Mouse (Mus musculus) stomach, embryonic 16.5 days (tissue): ENCODE data around the gene Flt3l. TPM values are rescaled to one million over a fixed set of nuclear protein-coding genes. Genes with fewer than 3 reads are reported as not detected.
"Not testable (repeated sequence)": the region's sequence is repeated elsewhere in the genome, so short reads cannot be mapped to it uniquely, and the experiment has no call there.

Source experiments
- ATAC-seq: fragments of 200-750 bp; cut with Nextera tagmentation; 2 replicates; pipeline ENCODE4 v1.8.0; 2017; ENCODE audit warnings: moderate number of reproducible peaks, moderate TSS enrichment; ENCODE audit not compliant: insufficient read depth, low FRiP score
- H3K27ac ChIP-seq: fragments of 300-500 bp; sonication (generic); 2 replicates; pipeline ENCODE4 v1.5.1; 2014; ENCODE audit warnings: low read length
- H3K27me3 ChIP-seq: fragments of 300-500 bp; sonication (generic); 2 replicates; pipeline ENCODE4 v1.6.1; 2014; ENCODE audit warnings: low read length, control low read depth, mixed read lengths; ENCODE audit not compliant: control insufficient read depth, insufficient read depth
- H3K36me3 ChIP-seq: fragments of 300-500 bp; sonication (generic); 2 replicates; pipeline ENCODE4 v1.6.1; 2014; ENCODE audit warnings: low read length; ENCODE audit not compliant: control insufficient read depth, insufficient read depth
- H3K4me1 ChIP-seq: fragments of 300-500 bp; sonication (generic); 2 replicates; pipeline ENCODE4 v1.6.1; 2014; ENCODE audit warnings: low read length, control low read depth, mixed read lengths; ENCODE audit not compliant: control insufficient read depth, insufficient read depth
- H3K4me2 ChIP-seq: fragments of 300-500 bp; sonication (generic); 2 replicates; pipeline ENCODE4 v1.6.1; 2014; ENCODE audit warnings: low read depth, low read length, mixed read lengths
- H3K4me3 ChIP-seq: fragments of 300-500 bp; sonication (generic); replicated peaks from 2 replicates; pipeline ENCODE4 v1.5.1; 2014; ENCODE audit warnings: mild to moderate bottlenecking, low read length
- H3K9ac ChIP-seq: fragments of 300-500 bp; sonication (generic); 2 replicates; pipeline ENCODE4 v1.6.1; 2014; ENCODE audit warnings: low read length
- H3K9me3 ChIP-seq: fragments of 300-500 bp; sonication (generic); replicated peaks from 2 replicates; pipeline ENCODE4 v1.6.1; 2016; ENCODE audit warnings: low read length, control low read depth; ENCODE audit not compliant: control insufficient read depth
- WGBS: fragments of 180-500 bp; shearing (Covaris S2); extraction: QIAGEN DNeasy Blood & Tissue Kit; methylation state at CpG from one replicate; pipeline ENCODE4 v1.1.7; 2014; 5-methylcytosine and 5-hydroxymethylcytosine counted together
- polyA plus RNA-seq: library from polyadenylated mRNA; unstranded; fragments of >200 nt; fragmentation: Nextera tagmentation; extraction: Ambion mirVana; gene quantifications from 2 replicates; pipeline ENCODE4 v1.2.1, GENCODE M21; 2015

The Flt3l gene
- polyA plus RNA-seq, 1 experiment from 2014 or later: 2.8 TPM

DNA sequence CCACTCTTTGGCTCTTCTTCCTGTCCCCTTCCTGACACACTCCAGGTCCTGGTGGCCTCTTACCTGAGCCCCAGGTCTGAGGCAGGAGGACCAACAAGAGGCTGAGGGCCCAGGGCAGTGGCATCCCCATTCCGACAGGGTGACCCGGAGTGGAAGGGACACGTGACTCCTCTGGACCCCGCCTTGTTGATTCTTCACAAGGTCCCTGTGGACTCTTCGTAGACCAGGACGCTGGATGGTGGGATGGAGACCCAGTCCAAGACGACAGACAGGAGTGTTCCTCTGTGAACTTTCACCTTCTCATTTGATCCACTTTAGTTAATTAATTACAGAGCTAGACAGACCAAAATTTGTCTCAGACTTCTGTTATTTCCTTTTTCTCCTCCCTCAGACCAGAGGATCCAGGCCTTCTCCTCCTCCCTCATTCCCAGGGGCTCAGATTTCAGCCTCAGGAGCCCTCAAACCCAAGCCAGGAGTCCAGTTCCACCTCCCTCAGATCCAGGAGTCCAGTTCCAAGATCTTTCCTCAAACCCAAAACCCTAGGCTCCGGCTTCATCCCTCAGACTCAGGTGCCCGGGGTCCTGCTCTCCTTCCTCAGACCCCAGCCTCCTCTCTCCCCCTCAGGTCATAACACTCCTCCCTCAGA, 33.2 kb downstream of the Flt3l start:
- Histone ChIP-seq H3K9me3 (no peaks in the 10 kb centered on the region), H3K4me3 (peak overlapping the region; percentile 51), H3K27ac (peak overlapping the region; percentile 93), H3K9ac (peak overlapping the region; percentile 80), H3K4me1 (peaks cover 16% of the 10 kb centered on the region; the same call in 1 of the 2 replicates), H3K27me3 (no peaks in the 10 kb centered on the region), H3K4me2 (peak overlapping the region; percentile 60), H3K36me3 (no peaks in the 10 kb centered on the region)
- 41% methylated on average over 9 of the region's 9 CpGs for WGBS
- ATAC-seq: no peak; the same call in 1 of the 2 replicates

DNA sequence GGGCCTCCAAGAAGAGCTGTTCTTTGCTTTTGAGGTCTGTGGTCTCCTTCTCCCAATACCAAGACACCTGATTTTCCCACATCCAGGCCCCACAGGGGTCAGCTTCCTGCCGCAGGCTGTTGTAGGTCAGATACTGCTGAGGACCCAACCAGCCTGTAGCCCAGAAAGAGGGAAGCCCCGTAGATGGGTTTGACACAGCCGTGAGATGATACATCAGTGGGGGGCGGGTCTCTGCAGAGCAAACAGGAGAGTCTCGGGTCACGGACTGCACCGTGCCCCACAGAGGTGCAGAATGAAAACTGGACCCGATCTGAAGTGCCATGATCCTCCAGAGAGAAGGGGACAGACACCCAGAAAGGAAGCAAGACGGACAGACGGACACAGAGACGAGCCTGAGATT, 33.8 kb downstream of the Flt3l start:
- WGBS: 79% methylated on average over 11 of the region's 11 CpGs
- no peaks in the 10 kb centered on the region for H3K27me3 ChIP-seq
- no peak for ATAC-seq
- H3K4me2 ChIP-seq: peak overlapping the region; percentile 60
- H3K27ac ChIP-seq: no peak overlapping the region
- H3K4me1 ChIP-seq: peaks cover 16% of the 10 kb centered on the region; the same call in 1 of the 2 replicates
- H3K4me3 ChIP-seq: peak overlapping the region; percentile 51
- H3K9me3 ChIP-seq: no peaks in the 10 kb centered on the region
- no peaks in the 10 kb centered on the region for H3K36me3 ChIP-seq
- H3K9ac ChIP-seq: peak overlapping the region; percentile 80; the same call in 1 of the 2 replicates

DNA sequence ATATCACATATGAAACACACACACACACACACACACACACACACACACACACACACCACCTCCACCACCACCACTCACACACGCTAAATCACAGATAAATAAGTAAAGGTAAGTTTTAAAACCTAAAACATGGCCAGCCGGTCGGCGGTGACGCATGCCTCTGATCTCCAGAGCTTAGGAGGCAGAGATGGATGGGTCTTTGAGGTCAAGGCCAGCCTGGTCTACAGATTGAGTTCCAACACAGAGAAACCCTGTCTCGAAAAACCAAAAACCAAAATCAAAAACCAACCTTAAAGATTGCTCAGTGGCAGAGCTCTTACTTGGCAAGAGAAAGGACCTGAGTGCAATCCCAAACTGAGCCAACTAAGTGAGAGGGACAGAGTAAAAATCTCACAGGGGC, 36.2 kb downstream of the Flt3l start:
- no peak overlapping the region for H3K27ac ChIP-seq
- H3K9me3 ChIP-seq: no peaks in the 10 kb centered on the region
- H3K27me3 ChIP-seq: no peaks in the 10 kb centered on the region
- peaks cover 16% of the 10 kb centered on the region; the same call in 1 of the 2 replicates for H3K4me1 ChIP-seq
- WGBS: 76% methylated on average over 6 of the region's 6 CpGs
- H3K4me3 ChIP-seq: no peak overlapping the region
- H3K4me2 ChIP-seq: no peak overlapping the region
- no peak for ATAC-seq
- no peaks in the 10 kb centered on the region for H3K36me3 ChIP-seq
- no peak overlapping the region for H3K9ac ChIP-seq

DNA sequence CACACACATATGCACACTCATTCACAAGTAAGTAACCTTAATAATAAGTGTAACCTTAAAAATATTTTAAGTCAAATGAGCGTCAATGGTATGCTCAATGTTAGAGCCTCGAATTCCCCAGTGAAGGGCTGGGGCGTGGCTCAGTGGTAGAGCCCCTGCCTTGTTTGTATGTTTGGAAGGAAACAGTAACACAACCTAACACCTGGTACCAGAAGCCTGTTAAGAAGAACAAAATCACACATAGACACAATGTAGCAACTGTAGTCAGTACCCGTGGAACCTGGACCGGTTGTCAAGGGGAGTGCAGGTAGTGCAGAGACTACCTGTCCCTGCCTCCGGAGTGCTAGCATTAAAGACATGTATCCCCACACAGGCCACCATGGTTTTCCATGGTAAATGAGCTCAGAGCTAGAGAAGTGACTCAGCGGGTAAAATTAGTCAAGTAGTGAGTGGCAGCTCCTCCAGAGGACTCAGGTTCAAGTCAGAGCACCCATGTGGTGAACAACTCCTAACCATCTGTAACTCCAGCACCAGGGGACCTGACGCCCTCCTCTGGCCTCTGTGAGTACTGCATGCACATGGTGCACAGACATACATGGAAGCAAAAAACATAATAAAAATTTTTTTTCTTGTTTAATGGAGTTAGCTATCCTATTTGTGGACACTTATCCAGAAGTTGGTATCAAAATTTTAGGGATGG, 37.5 kb downstream of the Flt3l start:
- H3K9ac ChIP-seq: no peak overlapping the region
- no peaks in the 10 kb centered on the region for H3K27me3 ChIP-seq
- no peak overlapping the region for H3K27ac ChIP-seq
- no peaks in the 10 kb centered on the region for H3K36me3 ChIP-seq
- 89% methylated on average over 8 of the region's 8 CpGs for WGBS
- H3K4me3 ChIP-seq: no peak overlapping the region
- no peaks in the 10 kb centered on the region for H3K9me3 ChIP-seq
- no peak for ATAC-seq
- 0 out of 2 replicates have a peak, but pooled peaks cover 11% of the 10 kb centered on the region for H3K4me1 ChIP-seq
- H3K4me2 ChIP-seq: no peak overlapping the region

DNA sequence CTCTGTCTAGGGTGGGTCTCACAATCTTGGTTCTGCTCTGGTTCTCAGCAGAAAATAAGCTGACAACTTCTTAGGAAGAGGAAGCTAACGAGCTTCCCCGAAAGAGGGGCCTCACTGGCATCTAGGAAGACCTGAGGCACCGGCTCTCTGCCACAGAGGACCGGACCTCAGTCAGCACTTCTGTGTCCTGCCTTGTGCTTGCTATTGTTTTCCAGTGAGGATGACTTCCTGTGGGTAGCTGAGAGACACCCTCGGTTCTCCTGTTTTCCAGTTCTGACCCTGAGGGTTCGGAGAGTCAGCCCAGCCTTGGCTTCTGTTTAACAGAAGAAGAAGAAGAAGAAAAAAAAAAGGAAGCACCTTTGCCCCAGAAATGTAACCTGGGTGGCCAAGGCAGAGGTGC, 38.8 kb downstream of the Flt3l start:
- Histone ChIP-seq H3K4me3 (no peak overlapping the region), H3K27me3 (no peaks in the 10 kb centered on the region), H3K36me3 (no peaks in the 10 kb centered on the region), H3K4me2 (no peak overlapping the region), H3K9ac (no peak overlapping the region), H3K9me3 (no peaks in the 10 kb centered on the region), H3K4me1 (peaks cover 15% of the 10 kb centered on the region), H3K27ac (no peak overlapping the region)
- WGBS: 55% methylated on average over 6 of the region's 6 CpGs
- ATAC-seq: no peak

DNA sequence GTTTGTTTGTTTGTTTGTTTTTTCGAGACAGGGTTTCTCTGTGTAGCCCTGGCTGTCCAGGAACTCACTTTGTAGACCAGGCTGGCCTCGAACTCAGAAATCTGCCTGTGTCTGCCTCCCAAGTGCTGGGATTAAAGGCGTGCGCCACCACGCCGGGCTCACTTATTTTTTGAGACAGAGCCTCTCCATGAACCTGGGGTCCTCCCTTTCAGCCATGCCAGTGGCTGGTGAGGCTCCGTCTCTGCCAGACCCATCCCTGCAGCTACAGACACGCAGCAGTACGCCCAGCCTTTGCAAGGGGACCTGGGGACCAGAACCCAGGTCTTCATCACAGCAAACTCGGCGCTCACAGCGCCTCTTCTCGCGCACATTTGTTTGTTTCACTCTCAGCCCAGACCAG, 40.3 kb downstream of the Flt3l start:
- H3K9me3 ChIP-seq, H3K4me2 ChIP-seq, H3K4me1 ChIP-seq, H3K27ac ChIP-seq, H3K4me3 ChIP-seq, H3K9ac ChIP-seq, ATAC-seq, H3K27me3 ChIP-seq, H3K36me3 ChIP-seq: not testable (repeated sequence)
- WGBS: 94% methylated on average over 14 of the region's 14 CpGs

DNA sequence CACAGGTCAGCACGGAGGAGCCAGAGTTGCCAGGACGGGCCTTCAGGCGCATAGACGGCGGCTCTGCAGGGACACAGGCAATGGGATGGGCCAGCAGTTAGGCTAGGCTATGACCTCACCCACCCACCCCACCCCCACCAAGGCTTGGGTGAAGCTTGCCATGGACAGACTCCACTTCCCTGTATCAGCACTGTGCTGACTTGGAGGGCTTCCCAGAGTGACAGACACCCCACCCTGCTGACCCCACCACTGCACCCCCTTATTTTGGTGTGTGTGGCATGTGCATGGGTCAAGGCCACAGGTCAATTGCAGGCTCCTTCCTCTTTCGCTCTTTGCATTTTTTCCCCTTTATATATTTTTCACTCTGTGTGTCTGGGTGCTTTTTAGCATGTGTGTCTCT, 40.9 kb downstream of the Flt3l start:
- Histone ChIP-seq H3K9ac (no peak overlapping the region), H3K27ac (no peak overlapping the region), H3K9me3 (no peaks in the 10 kb centered on the region), H3K36me3 (no peaks in the 10 kb centered on the region), H3K27me3 (no peaks in the 10 kb centered on the region), H3K4me1 (peaks cover 8% of the 10 kb centered on the region), H3K4me2 (no peak overlapping the region), H3K4me3 (no peak overlapping the region)
- WGBS: 76% methylated on average over 6 of the region's 6 CpGs
- ATAC-seq: no peak

DNA sequence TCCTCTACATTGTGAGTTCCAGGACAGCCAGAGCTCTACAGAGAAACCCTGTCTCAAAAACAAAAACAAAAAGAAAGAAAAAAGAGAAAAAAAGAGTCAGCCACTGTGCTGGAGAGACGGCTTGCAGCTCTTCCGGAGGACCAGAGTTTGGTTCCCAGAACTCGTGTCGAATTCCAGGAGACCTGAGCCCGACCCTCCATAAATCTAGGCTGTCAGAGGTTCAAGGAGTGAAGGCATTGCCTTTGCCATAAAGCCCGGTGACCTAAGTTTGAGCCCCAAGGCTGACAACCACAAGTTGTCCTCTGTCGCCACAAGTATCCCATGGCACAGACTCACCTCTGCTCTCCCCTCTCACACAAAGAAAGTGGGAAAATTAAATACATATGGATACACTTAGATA, 42.1 kb downstream of the Flt3l start:
- H3K4me3 ChIP-seq: no peak overlapping the region
- H3K27me3 ChIP-seq: no peaks in the 10 kb centered on the region
- WGBS: 36% methylated on average over 7 of the region's 7 CpGs
- H3K9ac ChIP-seq: no peak overlapping the region
- no peak overlapping the region for H3K4me2 ChIP-seq
- no peak for ATAC-seq
- H3K36me3 ChIP-seq: no peaks in the 10 kb centered on the region
- peaks cover 8% of the 10 kb centered on the region for H3K4me1 ChIP-seq
- no peaks in the 10 kb centered on the region for H3K9me3 ChIP-seq
- no peak overlapping the region for H3K27ac ChIP-seq

DNA sequence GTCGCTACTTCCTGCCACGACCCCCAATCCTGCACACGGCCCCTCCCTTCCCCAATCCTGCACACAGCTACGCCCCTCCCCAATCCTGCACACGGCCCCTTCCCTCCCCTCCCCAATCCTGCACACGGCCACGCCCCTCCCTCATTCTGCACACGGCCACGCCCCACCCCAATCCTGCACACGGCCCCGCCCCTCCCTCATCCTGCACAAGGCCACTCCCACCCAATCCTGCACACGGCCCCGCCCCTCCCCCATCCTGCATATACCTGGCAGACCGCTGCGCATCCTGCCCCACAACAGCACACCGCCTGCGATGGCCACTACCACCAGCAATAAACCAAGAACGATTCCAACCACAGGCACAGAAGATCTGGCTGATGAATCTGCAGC, 42.7 kb downstream of the Flt3l start:
- no peak overlapping the region for H3K4me3 ChIP-seq
- 35% methylated on average over 18 of the region's 18 CpGs for WGBS
- no peak overlapping the region; the same call in 1 of the 2 replicates for H3K9ac ChIP-seq

More for the DNA sequence above, 42.7 kb downstream of the Flt3l start:
- H3K36me3 ChIP-seq: no peaks in the 10 kb centered on the region
- no peaks in the 10 kb centered on the region for H3K9me3 ChIP-seq
- no peak overlapping the region for H3K4me2 ChIP-seq
- H3K27ac ChIP-seq: peak overlapping the region; percentile 73
- no peak for ATAC-seq
- H3K4me1 ChIP-seq: peaks cover 8% of the 10 kb centered on the region
- no peaks in the 10 kb centered on the region for H3K27me3 ChIP-seq
